Comparison of ENCODE assay signal across 22 mouse cellular contexts in the genomic region with DNA sequence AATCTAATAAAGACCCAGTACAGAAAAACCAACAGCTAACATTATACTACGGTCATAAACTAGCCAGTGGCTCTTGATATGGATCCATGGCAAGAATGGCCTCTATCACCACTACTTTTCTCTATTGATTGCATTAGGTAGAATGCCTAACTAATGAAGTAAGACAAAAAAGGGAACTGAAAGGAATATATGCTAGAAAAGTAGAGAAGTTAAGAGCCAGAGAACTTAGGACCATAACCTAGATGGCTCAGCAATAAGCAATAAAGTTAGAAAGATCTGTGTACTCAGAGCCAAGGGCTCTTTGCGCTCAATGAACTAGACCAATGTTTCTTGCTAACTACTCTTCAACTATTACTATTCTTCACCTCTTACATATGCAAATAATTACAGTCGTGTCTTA. TPM values are rescaled to one million over a fixed set of nuclear protein-coding genes. Genes with fewer than 3 reads are reported as not detected.
"Had no signal": no experiment of that assay in that cellular context is flagged by ENCODE, and none has a peak within 500 bp of the region (broad histone marks: within the 10 kb centered on the region; RNA-seq: fewer than 3 reads in every experiment).

No protein-coding gene starts in this region.

- ATAC-seq: liver, postnatal 0 days; lung, postnatal 0 days; midbrain, embryonic 13.5 days; midbrain, embryonic 15.5 days had no signal

- H3K4me3 ChIP-seq: lung, embryonic 15.5 days; megakaryocyte, embryonic 14.5 days; midbrain, embryonic 13.5 days; midbrain, embryonic 15.5 days; neural tube, embryonic 12.5 days; stomach, embryonic 15.5 days had no signal

- H3K27me3 ChIP-seq: lung, embryonic 15.5 days; megakaryocyte, embryonic 14.5 days; midbrain, embryonic 13.5 days; midbrain, embryonic 15.5 days; neural tube, embryonic 12.5 days; stomach, embryonic 15.5 days had no signal

- H3K9me3 ChIP-seq: lung, embryonic 15.5 days; megakaryocyte, embryonic 14.5 days; midbrain, embryonic 13.5 days; midbrain, embryonic 15.5 days; neural tube, embryonic 12.5 days; stomach, embryonic 15.5 days had no signal

- H3K9ac ChIP-seq: liver, postnatal 0 days; lung, embryonic 15.5 days; midbrain, embryonic 13.5 days; midbrain, embryonic 15.5 days; neural tube, embryonic 12.5 days; stomach, embryonic 15.5 days had no signal

- DNase-seq: liver, postnatal 0 days; lung, adult 2 months; lung, postnatal 14 days; lung, postnatal 36 days; retina, postnatal 1 day; right cerebral cortex, adult 18-20 months; right cerebral cortex, postnatal 25 days; right cerebral cortex, postnatal 4 days; spleen, adult 18-20 months; thymus, adult 2 months; thymus, postnatal 25 days; thymus, postnatal 4 days had no signal

- H3K27ac ChIP-seq: lung, embryonic 15.5 days; macrophage; midbrain, embryonic 13.5 days; midbrain, embryonic 15.5 days; neural tube, embryonic 12.5 days; stomach, embryonic 15.5 days; stomach, postnatal 0 days had no signal

- H3K4me1 ChIP-seq: lung, embryonic 15.5 days; midbrain, embryonic 13.5 days; neural tube, embryonic 12.5 days; stomach, embryonic 15.5 days had no signal

- H3K36me3 ChIP-seq: lung, embryonic 15.5 days; midbrain, embryonic 13.5 days; midbrain, embryonic 15.5 days; neural tube, embryonic 12.5 days; stomach, embryonic 15.5 days had no signal

- H3K4me2 ChIP-seq: lung, embryonic 15.5 days; midbrain, embryonic 11.5 days; midbrain, embryonic 13.5 days; midbrain, embryonic 15.5 days; neural tube, embryonic 12.5 days; stomach, embryonic 15.5 days had no signal

RNA-seq across cellular contexts. Expression of a gene that starts 29.1 kb away (rescaled TPM):
- polyA plus RNA-seq: neural tube, embryonic 12.5 days had no signal
